Mouse (Mus musculus) adrenal gland, postnatal 10 days (tissue): Measurements from ENCODE around the gene Gnai2. TPM values are rescaled to one million over a fixed set of nuclear protein-coding genes. Genes with fewer than 3 reads are reported as not detected.
A peak's percentile ranks its signal among the peaks of the same experiment; 100 is the strongest.
"Not testable (repeated sequence)": the region's sequence is repeated elsewhere in the genome, so short reads cannot be mapped to it uniquely, and the experiment has no call there.

Source experiments
- DNase-seq: peaks from one replicate; pipeline ENCODE4 v3.0.0; 2021; ENCODE audit warnings: mixed read lengths
- total RNA-seq, 2 experiments: library from RNA; stranded (reverse); gene quantifications; 2 replicates each; pipeline ENCODE4 v1.2.3; 2021

Gene Gnai2
- total RNA-seq, 2 experiments from 2014 or later = 292 to 327 TPM

DNA sequence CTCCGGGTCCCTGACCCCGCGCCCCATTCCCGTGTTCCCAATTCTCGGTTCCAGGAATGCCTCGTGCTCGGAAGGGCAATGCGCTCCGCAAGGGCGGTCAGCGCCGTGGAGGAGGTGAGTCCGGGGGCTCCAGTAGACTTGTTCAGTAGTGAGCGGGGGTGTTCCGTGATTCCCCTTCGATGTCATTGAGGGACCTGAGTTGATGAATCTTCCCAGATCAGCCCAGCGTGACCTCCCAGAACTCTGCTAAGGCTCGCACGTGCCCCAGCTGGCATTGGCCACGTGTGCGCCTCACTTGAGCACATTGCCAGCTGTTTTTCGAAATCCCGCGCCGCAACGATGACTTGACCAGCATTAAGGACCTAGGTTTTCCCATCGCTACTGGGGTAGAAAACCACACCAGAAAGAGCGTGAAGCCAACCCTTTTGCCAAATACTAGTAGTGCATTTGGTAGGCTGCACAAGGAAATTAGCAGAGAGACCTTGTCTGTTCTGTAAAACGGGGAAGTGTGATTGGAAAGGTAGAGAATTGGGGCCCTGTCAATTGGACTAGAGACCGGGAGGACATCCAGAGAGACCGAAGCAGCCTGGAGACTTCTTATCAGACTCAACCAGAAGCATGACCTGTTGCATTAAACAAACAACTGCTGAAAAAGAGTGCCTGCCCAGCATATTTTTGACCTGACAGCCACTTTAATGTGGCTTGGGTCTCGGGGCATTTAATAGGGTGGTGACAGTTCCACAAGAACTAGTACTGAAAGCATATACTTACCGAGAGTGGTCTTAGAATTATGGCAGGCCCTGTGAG is 47.1 kb downstream of the Gnai2 start:
- peak; percentile 69 for DNase-seq

DNA sequence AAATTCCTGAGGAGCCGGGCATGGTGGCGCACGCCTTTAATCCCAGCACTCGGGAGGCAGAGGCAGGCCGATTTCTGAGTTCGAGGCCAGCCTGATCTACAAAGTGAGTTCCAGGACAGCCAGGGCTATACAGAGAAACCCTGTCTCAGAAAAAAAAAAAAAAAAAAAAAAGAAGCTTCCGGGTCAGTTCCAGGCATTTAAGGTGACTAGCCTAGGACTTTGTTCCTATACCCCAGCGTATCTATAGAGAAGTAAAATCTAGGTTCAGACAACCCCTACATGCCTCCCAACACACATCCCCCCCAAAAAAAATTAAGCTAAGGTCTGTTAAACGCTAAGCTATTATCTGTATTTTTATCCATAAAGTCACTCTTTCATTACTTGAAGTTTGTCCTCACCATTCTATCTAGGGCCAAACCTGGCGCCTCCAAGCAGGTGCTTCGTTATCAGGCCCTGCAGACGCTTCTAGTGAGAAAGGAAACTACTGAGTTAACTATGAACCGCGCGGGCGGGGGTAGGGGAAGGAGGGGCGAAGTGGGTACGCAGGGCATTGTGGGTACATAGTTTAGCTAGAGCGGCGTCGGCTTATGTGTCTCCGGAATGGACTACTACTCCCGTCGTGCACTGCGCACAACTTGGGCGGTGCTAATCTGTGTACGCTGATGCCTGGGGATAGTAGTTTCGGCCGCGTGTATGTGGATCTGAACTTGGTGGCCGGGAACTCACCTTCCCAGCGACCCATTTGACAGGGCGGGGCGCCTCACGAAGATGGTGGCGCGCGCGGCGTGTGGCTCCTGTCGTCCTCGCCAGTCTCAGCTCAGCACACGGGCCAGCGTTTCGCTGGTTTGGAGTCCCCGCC is 48.0 kb downstream of the Gnai2 start, which contains the start of gene Ifrd2:
Gene Ifrd2, plus strand, starts transcription at position 669 of the 859 bp plus-strand sequence.
- DNase-seq = peak; percentile 95

DNA sequence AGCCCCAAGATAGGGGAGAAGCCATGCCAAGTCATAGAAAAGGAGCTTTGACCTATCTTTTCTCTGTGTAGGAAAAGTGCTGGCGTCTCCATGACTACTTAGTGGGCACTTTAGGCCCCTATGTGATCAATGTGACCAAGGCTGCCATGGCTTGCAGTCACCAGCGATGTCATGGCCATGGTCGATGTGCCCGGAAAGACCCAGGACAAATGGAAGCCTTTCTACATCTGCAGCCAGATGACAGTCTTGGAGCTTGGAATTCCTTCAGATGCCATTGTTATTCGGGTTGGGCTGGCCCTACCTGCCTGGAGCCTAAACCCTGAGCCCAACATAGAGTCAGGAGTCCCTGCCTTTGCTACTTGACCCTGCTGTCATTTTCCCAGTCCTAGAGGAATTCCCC is 48.7 kb downstream of the Gnai2 start:
- DNase-seq = no peak

DNA sequence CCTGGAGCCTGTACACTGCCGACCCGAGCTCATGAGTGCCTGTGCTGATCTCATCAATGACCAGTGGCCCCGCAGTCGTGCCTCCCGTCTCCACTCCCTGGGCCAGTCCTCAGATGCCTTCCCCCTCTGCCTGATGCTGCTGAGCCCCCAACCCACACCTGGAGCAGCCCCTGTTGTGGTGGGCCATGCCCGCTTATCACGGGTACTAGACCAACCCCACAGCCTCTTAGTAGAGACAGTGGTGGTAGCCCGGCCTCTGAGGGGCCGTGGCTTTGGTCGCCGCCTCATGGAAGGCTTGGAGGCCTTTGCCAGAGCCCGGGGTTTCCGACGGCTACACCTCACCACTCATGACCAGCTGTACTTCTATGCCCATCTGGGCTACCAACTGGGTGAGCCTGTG is 52.0 kb downstream of the Gnai2 start:
- DNase-seq = no peak

DNA sequence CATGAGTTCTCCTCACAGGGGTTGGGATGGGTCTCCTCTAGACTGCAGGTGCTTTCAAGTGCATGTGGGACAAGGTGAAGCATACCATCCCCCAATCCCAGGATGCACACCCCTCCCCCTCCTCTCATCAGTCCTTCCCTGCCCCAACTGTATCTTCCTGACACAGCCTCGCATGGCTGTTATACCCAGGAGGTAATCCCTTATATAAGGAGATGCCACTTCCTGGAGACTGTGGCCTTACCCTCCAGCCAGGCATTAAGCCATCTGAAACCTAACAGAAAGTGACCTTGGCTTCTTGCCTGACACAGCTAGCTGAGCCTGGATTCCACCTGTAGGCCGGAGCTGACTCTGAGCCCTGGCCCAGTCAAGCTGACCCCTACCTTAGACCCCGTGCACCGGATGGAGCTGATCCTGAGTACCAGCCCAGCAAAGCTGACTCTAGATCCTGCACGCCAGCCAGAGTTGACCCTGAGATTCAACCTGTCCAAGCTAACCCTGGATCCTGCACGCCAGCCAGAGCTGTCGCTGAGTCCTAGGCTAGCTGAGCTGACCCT is 52.6 kb downstream of the Gnai2 start:
- DNase-seq = no peak

DNA sequence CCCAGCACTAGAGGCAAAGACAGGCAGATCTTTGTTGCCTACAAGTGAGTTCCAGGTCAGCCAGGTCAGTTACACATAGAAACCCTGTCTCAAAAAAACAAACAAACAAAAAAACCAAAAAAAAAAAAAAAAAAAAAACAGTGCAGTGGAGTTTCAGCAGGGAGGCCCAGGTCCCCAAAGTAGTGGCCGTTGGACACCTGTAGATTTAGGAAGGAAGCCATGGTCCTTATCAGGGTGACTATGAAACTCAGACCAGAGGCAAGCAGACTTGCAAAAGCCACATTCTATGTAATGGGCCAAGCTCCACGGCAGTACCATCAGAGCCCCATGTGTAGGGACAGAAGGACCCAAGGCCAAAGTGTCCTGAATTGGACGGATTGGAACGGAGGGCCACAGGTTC is 53.6 kb downstream of the Gnai2 start:
- DNase-seq = no peak

DNA sequence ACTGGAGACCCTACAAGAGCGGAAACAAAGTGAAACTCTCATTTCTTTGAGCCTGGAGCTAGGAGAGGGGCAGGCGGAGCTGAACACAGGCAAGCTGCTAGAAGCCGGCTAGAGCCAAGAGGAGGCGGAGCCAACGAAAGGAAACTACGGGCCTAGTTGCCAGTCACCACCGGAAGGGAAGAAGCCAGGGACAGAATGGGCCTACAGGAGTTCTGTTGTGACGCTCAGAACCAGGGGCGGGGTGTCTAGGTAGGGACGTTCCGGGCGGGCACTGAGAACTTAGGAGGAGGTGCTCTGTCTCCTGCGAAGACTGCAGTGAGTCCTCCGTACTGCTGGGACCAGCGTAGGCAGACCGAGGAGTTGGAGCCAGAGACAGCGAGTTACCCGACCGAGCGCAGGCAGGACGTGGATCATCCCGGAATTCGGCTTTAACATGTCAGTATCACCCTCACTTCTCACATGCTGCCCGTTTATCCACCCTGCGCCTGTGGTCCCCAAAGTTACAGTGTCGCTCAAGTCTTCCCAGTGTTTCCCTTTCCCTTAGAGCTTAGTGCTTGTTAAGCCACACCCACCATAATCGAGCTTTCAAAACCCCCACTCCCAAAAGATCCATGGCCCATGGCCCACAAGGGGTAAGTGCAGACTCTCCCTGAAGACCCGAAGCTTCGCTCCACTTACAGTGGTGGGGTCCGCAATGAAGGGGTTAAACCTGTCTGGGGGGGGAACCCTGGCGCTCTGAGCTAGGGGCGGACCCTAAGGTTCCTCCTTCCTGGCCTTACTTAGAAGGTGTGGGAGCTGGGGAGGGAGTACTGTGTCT is 54.5 kb downstream of the Gnai2 start, which contains the start of gene Hyal3:
Gene Hyal3, plus strand, starts transcription at position 318 of the 817 bp plus-strand sequence.
- DNase-seq = peak; percentile 92

DNA sequence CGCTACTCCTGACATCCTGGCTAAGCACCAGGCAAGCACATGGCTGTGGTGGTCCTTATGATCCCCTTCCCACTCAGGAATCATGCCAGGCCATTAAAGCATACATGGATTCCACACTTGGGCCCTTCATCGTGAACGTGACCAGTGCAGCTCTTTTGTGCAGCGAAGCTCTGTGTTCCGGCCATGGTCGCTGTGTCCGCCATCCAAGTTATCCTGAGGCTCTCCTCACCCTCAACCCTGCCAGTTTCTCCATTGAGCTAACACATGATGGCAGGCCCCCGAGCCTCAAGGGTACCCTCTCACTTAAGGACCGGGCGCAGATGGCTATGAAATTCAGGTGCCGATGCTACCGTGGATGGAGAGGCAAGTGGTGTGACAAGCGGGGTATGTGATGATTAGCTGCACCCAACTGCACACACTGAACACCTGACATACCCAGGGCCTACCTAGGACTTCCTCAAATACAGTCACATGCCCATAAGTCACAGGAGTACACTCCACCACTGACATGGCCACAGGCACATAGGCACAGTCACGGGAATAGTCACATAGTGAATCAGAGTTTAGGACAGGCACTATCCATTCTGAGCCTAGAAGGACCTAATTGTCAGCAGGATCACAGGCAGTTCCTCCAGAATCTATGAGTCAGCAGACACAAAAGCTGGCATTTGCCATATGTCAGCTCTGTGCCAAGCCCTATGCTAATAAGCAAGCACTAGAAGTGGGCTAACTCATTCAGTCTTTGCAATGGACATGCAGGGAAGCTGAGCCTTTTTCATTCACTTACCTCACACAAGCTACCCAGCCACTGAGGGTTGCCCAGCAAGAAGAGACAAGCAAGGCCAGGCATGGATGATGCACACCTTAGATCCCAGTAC is 55.9 kb downstream of the Gnai2 start:
- DNase-seq = no peak

DNA sequence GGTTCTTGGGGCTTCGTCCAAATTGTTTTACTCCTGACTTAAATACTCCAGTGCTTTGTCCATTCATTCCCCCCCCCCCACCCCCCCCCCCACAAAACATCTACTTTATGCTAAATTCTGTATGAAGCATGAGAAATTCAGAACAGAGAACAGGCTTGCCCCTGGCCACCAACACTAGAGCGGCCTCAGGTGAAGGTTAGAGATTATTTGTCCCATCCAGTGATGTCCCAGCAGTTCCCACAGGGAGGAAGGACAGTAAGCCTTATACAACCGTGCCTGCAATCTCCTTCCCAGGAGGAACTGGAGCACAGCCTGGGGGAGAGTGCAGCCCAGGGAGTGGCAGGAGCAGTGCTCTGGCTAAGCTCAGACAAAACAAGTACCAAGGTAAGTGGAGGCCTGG is 56.6 kb downstream of the Gnai2 start, which contains the start of gene Naa80:
Gene Naa80, plus strand, starts transcription at position 301 of the 400 bp plus-strand sequence.
- DNase-seq = no peak

DNA sequence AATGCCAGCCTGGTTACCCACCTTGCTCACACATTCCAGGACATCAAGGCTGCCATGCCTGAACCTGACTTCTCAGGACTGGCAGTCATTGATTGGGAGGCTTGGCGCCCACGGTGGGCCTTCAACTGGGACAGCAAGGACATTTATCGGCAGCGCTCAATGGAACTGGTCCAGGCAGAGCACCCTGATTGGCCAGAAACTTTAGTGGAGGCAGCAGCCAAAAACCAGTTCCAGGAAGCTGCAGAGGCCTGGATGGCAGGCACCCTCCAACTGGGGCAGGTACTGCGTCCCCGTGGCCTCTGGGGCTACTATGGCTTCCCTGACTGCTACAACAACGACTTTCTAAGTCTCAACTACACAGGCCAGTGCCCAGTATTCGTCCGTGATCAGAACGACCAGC is 57.3 kb downstream of the Gnai2 start:
- DNase-seq = peak; percentile 43

DNA sequence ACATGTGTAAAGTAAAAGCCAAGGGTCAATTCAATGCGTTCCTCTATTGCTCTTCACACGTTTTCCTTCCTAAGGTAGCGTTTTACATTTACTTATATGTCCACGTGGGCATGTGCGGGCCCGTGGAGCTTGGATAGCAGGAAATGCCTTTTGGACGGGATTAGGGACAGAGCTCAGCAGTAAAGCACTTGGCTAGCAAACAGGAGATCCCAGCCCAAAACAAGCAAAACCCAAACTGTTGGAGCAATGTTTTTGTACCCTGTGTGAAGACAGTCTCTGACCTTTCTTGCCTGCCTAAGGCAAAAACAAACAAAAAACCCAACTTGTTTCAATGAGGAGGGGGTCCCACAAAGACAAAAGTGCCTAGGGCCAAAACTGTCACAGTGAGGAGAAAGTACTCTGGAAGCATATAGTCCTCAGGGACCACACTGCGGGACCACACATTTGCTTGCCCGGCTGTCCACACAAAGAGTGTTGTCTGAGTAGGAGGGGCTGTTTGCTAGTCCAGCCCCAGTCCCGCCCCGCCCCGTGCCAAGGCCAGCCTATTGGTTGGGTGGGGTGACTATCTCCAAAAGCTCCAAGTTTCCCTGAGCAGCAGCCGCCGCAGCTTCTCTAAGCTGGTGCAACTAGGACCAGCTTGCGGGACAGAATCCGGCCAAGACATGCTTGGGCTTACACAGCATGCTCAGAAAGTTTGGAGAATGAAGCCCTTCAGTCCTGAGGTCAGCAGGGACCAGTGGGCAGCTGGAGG is 58.6 kb downstream of the Gnai2 start, which contains the start of gene Hyal1:
Gene Hyal1, plus strand, starts transcription at position 571 of the 751 bp plus-strand sequence.
- peak; percentile 95 for DNase-seq

DNA sequence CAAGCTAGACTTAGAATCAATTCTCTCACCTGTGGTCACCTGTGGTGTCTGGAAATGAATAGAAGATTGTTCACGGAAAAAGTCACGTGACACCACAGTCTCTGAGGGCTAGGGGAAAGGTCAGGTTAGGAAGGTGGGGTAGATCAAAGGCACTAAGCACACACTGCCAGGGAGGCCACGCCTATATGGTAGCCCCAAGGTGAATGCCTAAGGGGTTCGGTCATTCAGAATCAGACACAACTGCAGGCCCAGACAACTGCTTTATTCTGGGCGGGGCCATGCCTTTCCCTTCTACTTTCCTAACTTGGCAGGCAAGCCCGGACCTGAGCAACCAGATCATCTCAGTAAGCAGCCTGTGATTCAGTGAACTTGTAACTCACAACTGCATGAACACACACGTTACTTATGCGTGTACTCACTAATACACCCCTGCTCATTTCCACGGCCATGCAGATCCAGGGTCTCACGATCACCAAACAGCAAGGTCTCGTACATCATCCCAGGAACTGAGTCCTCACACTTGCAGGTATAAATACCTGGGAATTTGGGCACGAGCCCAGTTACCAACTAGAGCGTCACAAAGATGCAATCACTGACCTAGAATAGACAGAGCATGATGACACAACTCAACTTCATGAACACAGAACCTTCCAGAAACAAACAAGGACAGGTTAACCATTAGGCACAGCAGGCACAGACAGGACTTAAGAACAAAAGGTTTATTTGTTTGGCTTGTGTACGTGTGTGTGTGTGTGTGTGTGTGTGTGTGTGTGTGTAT is 59.4 kb downstream of the Gnai2 start:
- DNase-seq = no peak

DNA sequence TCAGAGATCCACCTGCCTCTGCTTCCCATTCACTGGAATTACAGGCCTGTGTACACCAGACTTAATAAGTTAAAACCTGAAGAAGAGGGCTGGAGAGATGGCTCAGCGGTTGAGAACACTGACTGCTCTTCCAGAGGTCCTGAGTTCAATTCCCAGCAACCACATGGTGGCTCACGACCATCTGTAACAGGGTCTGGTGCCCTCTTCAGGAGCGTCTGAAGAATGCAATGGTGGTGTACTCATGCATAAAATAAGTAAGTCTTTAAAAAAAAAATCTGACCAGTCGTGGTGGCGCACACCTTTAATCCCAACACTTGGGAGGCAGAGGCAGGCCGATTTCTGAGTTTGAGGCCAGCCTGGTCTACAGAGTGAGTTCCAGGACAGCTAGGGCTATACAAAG is 61.4 kb downstream of the Gnai2 start:
- DNase-seq = not testable (repeated sequence)

DNA sequence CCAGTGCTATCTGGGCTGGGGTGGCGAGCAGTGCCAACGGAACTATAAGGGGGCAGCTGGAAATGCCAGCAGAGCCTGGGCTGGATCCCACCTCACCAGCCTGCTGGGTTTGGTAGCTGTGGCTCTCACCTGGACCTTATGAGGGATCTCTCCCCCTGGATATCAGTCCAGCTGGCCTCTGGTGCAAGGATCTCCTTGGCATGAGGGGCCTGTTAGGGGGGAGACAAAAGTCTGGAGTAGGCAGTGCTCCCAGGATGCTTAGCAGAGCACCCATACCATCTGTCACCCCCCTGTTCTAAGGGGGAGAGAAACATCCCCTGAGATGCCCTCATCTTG is 62.9 kb downstream of the Gnai2 start:
- no peak for DNase-seq

DNA sequence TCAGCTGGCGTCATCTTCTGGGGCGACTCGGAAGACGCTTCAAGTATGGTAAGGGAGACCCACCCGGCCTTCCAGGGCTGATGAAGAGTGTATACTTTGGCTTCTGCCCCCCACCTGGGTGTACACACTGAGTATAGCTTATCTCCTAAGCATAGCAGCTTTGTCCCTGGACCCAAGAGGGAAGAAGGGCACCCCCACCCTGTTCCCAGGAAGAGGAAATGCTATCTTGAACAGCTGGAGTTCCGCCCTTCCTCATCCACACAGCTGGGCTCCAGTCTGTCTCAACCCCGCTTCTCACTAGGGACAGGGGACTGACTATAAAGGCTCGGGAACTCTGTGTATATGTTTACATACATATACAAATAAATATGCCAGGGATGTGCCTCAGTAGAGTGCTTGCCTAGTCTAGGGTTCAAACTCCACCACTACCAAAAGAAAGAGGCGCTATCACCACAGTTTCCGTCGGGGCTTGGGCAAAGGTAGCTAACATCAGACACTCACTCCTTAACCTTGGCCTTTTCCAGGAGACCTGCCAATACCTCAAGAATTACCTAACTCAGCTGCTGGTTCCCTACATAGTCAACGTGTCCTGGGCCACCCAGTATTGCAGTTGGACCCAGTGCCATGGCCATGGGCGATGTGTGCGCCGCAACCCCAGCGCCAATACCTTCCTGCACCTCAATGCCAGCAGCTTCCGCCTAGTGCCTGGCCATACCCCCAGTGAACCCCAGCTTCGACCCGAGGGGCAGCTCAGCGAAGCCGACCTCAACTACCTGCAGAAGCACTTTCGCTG is 63.4 kb downstream of the Gnai2 start:
- DNase-seq = no peak

DNA sequence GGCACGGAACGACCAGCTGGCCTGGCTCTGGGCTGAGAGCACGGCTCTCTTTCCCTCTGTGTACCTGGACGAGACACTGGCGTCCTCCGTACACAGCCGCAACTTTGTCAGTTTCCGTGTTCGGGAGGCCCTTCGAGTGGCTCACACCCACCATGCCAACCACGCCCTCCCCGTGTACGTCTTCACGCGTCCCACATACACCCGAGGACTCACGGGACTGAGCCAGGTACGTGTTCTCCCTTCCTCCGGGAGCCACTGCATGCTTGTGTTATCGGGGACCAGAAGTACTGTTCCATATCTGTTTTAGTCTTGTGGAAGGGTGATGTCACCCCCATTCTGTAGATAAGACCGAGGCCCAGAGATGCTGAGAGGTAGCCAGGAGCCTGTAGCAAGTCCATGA is 64.3 kb downstream of the Gnai2 start:
- no peak for DNase-seq

DNA sequence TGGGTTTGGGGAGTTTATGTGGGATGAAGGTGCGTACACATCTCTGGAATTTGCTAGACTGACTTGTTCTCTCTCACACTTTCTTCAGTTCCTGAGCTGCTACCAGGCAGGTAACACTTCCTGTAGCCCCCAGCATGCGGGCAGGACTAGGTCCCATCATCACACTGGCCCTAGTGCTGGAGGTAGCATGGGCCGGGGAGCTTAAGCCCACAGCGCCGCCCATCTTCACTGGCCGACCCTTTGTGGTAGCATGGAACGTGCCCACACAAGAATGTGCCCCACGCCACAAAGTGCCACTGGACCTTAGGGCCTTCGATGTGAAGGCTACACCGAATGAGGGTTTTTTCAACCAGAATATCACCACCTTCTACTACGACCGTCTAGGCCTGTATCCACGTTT is 65.2 kb downstream of the Gnai2 start:
- DNase-seq = no peak

DNA sequence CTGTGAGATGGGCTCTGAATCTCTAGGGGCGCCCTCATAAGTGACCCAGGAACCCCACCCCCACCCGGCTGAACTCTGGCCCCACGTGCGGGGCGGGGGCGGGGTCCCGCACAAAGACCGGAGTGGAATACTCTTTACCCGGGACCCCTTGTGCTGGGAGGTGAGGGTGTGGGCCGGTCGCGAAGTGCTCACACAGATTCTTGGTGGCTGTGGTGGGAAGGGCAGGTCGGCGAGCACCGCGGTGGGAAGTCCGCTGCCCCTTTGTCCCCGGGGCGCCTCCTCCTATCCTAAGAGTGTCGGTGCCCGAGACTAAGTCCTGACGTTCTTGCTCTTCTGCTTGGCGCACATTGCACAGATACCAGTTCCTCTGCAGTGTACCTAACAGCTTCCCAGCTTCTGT is 65.9 kb downstream of the Gnai2 start:
- DNase-seq = no peak
